Mouse (Mus musculus) limb, embryonic 13.5 days (tissue): ENCODE measurements around the gene Olfr61. TPM values are rescaled to one million over a fixed set of nuclear protein-coding genes. Genes with fewer than 3 reads are reported as not detected.
A peak's percentile ranks its signal among the peaks of the same experiment; 100 is the strongest.
"Not testable (repeated sequence)": the region's sequence is repeated elsewhere in the genome, so short reads cannot be mapped to it uniquely, and the experiment has no call there.

Source experiments
- ATAC-seq: fragments of 200-750 bp; cut with Nextera tagmentation; 2 replicates; pipeline ENCODE4 v1.8.0; 2017; ENCODE audit warnings: low read depth, moderate number of reproducible peaks, moderate TSS enrichment; ENCODE audit not compliant: low FRiP score
- H3K27ac ChIP-seq: fragments of 300-500 bp; sonication (generic); 2 replicates; pipeline ENCODE4 v1.5.1; 2015; ENCODE audit warnings: inconsistent platforms, mild to moderate bottlenecking, moderate library complexity
- H3K27me3 ChIP-seq: fragments of 300-500 bp; sonication (generic); 2 replicates; pipeline ENCODE4 v1.6.1; 2015; ENCODE audit warnings: mild to moderate bottlenecking, inconsistent platforms
- H3K36me3 ChIP-seq: fragments of 300-500 bp; sonication (generic); 2 replicates; pipeline ENCODE4 v1.6.1; 2015; ENCODE audit warnings: inconsistent platforms, mild to moderate bottlenecking, moderate library complexity
- H3K4me1 ChIP-seq: fragments of 300-500 bp; sonication (generic); 2 replicates; pipeline ENCODE4 v1.6.1; 2015; ENCODE audit warnings: inconsistent platforms
- H3K4me2 ChIP-seq: fragments of 300-500 bp; sonication (generic); replicated peaks from 2 replicates; pipeline ENCODE4 v1.6.1; 2015; ENCODE audit warnings: inconsistent platforms, mild to moderate bottlenecking, moderate library complexity
- H3K4me3 ChIP-seq: fragments of 300-500 bp; sonication (generic); 2 replicates; pipeline ENCODE4 v1.5.1; 2015; ENCODE audit warnings: moderate library complexity, mild to moderate bottlenecking, inconsistent platforms
- H3K9ac ChIP-seq: fragments of 300-500 bp; sonication (generic); 2 replicates; pipeline ENCODE4 v1.6.1; 2015; ENCODE audit warnings: mild to moderate bottlenecking, inconsistent platforms
- H3K9me3 ChIP-seq: fragments of 300-500 bp; sonication (generic); 2 replicates; pipeline ENCODE4 v1.6.1; 2016; ENCODE audit warnings: inconsistent platforms
- WGBS: fragments of 180-500 bp; shearing (Covaris S2); methylation state at CpG from one replicate; pipeline ENCODE4 v1.1.7; 2015; 5-methylcytosine and 5-hydroxymethylcytosine counted together
- polyA plus RNA-seq: library from polyadenylated mRNA; unstranded; fragments of >200 nt; fragmentation: Nextera tagmentation; extraction: Ambion mirVana; gene quantifications from 2 replicates; pipeline ENCODE4 v1.2.1, GENCODE M21; 2015

Gene Olfr61
- polyA plus RNA-seq: not detected in 2 replicates

- 80% methylated on average over 3 of the region's 3 CpGs for WGBS
- H3K9ac ChIP-seq, H3K4me1 ChIP-seq, H3K4me2 ChIP-seq, H3K27ac ChIP-seq, H3K36me3 ChIP-seq, H3K9me3 ChIP-seq, ATAC-seq, H3K4me3 ChIP-seq, H3K27me3 ChIP-seq: not testable (repeated sequence)
Observed at GRCm38 (mm10) chr7:140628670-140629069, at the start of gene Olfr61. TSS of gene Olfr61 (plus strand) at chr7:140628970.

DNA sequence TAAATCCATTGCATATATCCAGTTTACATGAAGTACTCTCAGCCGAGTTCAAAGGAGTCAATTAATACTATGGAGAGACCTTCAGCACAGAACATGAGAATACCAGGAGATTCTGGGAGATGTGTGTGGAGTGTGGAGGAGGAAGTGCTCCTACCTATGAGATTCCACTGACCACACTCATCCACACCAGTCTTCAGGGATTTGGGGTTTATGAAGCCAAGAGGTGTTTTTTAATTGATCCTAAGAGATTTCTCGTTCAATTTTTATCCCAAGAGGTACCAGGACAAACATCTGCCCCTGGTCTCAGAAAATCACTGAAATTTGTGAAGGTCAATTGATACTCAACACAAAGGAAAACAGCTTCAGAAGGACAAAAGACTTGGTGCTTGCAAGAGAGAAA, 27.8 kb upstream of the Olfr61 start, which contains the start of gene Olfr46:
Olfr46 (plus strand) TSS at position 301 of the 400 bp plus-strand sequence.
- H3K4me2 ChIP-seq, H3K27me3 ChIP-seq, H3K4me3 ChIP-seq, H3K9me3 ChIP-seq, H3K36me3 ChIP-seq, H3K27ac ChIP-seq, ATAC-seq, H3K9ac ChIP-seq, H3K4me1 ChIP-seq: not testable (repeated sequence)
- WGBS: 86% methylated on average over 2 of the region's 2 CpGs

DNA sequence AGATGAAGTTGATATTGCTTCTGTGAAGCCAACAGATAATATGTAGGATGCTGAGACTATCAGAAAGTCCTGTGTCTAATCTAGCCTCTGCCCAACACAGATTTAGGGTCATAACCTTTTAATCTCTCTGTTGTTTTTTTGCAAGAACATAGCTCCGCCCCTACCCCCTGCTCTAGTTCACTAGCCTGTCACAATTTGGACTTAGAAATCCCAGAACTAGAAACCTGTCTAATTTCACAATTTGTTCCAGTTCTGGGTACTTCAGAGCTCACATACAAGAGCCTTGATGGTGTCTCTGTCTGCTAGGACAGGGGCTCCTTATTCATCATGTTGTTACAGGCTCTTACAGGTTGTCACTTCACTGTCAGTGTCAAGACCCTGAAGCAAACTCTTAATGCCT, 1.8 kb downstream of the Olfr61 start:
- Histone ChIP-seq H3K27me3 (no peaks in the 10 kb centered on the region), H3K9me3 (no peaks in the 10 kb centered on the region), H3K9ac (no peak overlapping the region), H3K4me2 (no peak overlapping the region), H3K27ac (no peak overlapping the region), H3K4me1 (no peaks in the 10 kb centered on the region), H3K4me3 (no peak overlapping the region), H3K36me3 (no peaks in the 10 kb centered on the region)
- 76% methylated on average over 1 of the region's 1 CpGs for WGBS
- no peak for ATAC-seq

- no peak within 1 kb of the TSS for H3K9ac ChIP-seq
- no peak within 1 kb of the TSS for H3K4me2 ChIP-seq
- no peak within 1 kb of the TSS for H3K4me3 ChIP-seq
- no peaks in the 10 kb centered on the region for H3K4me1 ChIP-seq
- H3K27ac ChIP-seq: no peak within 1 kb of the TSS
- no peak for ATAC-seq
- H3K27me3 ChIP-seq: no peaks in the 10 kb centered on the region
- WGBS: 84% methylated on average over 1 of the region's 1 CpGs
- H3K9me3 ChIP-seq: no peaks in the 10 kb centered on the region
- H3K36me3 ChIP-seq: no peaks in the 10 kb centered on the region
Observed at GRCm38 (mm10) chr7:140646152-140646551, 17.4 kb downstream of the Olfr61 start, which contains the start of gene Olfr53. TSS of gene Olfr53 (plus strand) at chr7:140646452.

GRCm38 (mm10) chr7:140659630-140660029, 30.9 kb downstream of the Olfr61 start, which contains the start of gene Olfr539:
TSS of gene Olfr539 (plus strand) at chr7:140659930.
- 67% methylated on average over 4 of the region's 4 CpGs for WGBS

GRCm38 (mm10) chr7:140670693-140671092, 41.9 kb downstream of the Olfr61 start:
- not testable (repeated sequence) for H3K27me3 ChIP-seq, H3K4me1 ChIP-seq, H3K27ac ChIP-seq, H3K4me2 ChIP-seq, H3K9me3 ChIP-seq, H3K9ac ChIP-seq, ATAC-seq, H3K36me3 ChIP-seq, H3K4me3 ChIP-seq
- WGBS: 94% methylated on average over 3 of the region's 3 CpGs

More at GRCm38 (mm10) chr7:140659630-140660029, 30.9 kb downstream of the Olfr61 start, which contains the start of gene Olfr539:
- Histone ChIP-seq H3K9ac (no peak within 1 kb of the TSS), H3K27me3 (no peaks in the 10 kb centered on the region), H3K4me3 (no peak within 1 kb of the TSS), H3K4me2 (no peak within 1 kb of the TSS), H3K9me3 (no peaks in the 10 kb centered on the region), H3K4me1 (no peaks in the 10 kb centered on the region), H3K36me3 (no peaks in the 10 kb centered on the region), H3K27ac (no peak within 1 kb of the TSS)
- no peak for ATAC-seq

- H3K36me3 ChIP-seq: no peaks in the 10 kb centered on the region
- no peak for ATAC-seq
- no peak overlapping the region for H3K27ac ChIP-seq
- H3K9me3 ChIP-seq: peaks cover 12% of the 10 kb centered on the region
- H3K4me2 ChIP-seq: peak overlapping the region; percentile 31; the same call in 1 of the 2 replicates
- no peak overlapping the region for H3K4me3 ChIP-seq
- no peaks in the 10 kb centered on the region for H3K27me3 ChIP-seq
- 0% methylated on average over 6 of the region's 6 CpGs for WGBS
- H3K9ac ChIP-seq: no peak overlapping the region
- no peaks in the 10 kb centered on the region; the same call in 1 of the 2 replicates for H3K4me1 ChIP-seq
Observed at GRCm38 (mm10) chr7:140675863-140676262, 47.1 kb downstream of the Olfr61 start.

- not testable (repeated sequence) for H3K27me3 ChIP-seq, H3K4me1 ChIP-seq, H3K27ac ChIP-seq, H3K9ac ChIP-seq, H3K36me3 ChIP-seq, H3K9me3 ChIP-seq, ATAC-seq, H3K4me2 ChIP-seq, H3K4me3 ChIP-seq
- WGBS: 72% methylated on average over 4 of the region's 4 CpGs
Observed at GRCm38 (mm10) chr7:140679591-140679990, 50.8 kb downstream of the Olfr61 start.

- Histone ChIP-seq H3K4me3 (no peak within 1 kb of the TSS), H3K27ac (no peak within 1 kb of the TSS), H3K9ac (no peak within 1 kb of the TSS), H3K4me1 (no peaks in the 10 kb centered on the region), H3K9me3 (peaks cover 7% of the 10 kb centered on the region; the same call in 1 of the 2 replicates), H3K27me3 (no peaks in the 10 kb centered on the region), H3K4me2 (no peak within 1 kb of the TSS), H3K36me3 (no peaks in the 10 kb centered on the region)
- 94% methylated on average over 1 of the region's 1 CpGs for WGBS
- ATAC-seq: no peak
Observed at GRCm38 (mm10) chr7:140681651-140682050, 52.9 kb downstream of the Olfr61 start, which contains the start of gene Olfr45. TSS of gene Olfr45 (plus strand) at chr7:140681951.

Other genes starting within 250 kb of the Olfr61 start
- not detected in 2 replicates for gene Olfr531, start 226.1 kb upstream of the Olfr61 start, polyA plus RNA-seq
- not detected in 2 replicates for gene Olfr532, start 207.3 kb upstream of the Olfr61 start, polyA plus RNA-seq
- not detected in 2 replicates for gene Olfr533, start 165.6 kb upstream of the Olfr61 start, polyA plus RNA-seq
- gene Olfr535, start 144.8 kb upstream of the Olfr61 start, polyA plus RNA-seq: not detected in 2 replicates
- not detected in 2 replicates for gene Olfr536, start 121.6 kb upstream of the Olfr61 start, polyA plus RNA-seq
- gene Olfr538, start 61.1 kb upstream of the Olfr61 start, polyA plus RNA-seq: not detected in 2 replicates
- 0.03 TPM in 1 of 2 replicates, not detected in the other for gene Olfr46, start 27.7 kb upstream of the Olfr61 start, polyA plus RNA-seq
- not detected in 2 replicates for gene Olfr53, start 17.5 kb downstream of the Olfr61 start, polyA plus RNA-seq
- gene Olfr539, start 31.0 kb downstream of the Olfr61 start, polyA plus RNA-seq: 0.03 TPM in 2 replicates
- gene Olfr45, start 53.0 kb downstream of the Olfr61 start, polyA plus RNA-seq: 0.04 and 0.13 TPM in 2 replicates
- not detected in 2 replicates for gene Olfr541, start 68.3 kb downstream of the Olfr61 start, polyA plus RNA-seq
- gene Cyp2e1, start 134.8 kb downstream of the Olfr61 start, polyA plus RNA-seq: not detected in 2 replicates
- gene Syce1, start 158.9 kb downstream of the Olfr61 start, polyA plus RNA-seq: 0.67 and 1.1 TPM in 2 replicates
- 2.7 and 3.0 TPM in 2 replicates for gene Zfp941, start 193.2 kb downstream of the Olfr61 start, polyA plus RNA-seq
- gene Urah, start 206.0 kb downstream of the Olfr61 start, polyA plus RNA-seq: 1.0 and 1.4 TPM in 2 replicates
- gene Scgb1c1, start 216.6 kb downstream of the Olfr61 start, polyA plus RNA-seq: not detected in 2 replicates
- not detected in 2 replicates for gene Odf3, start 218.8 kb downstream of the Olfr61 start, polyA plus RNA-seq
- gene Gm45785, start 227.4 kb downstream of the Olfr61 start, polyA plus RNA-seq: not detected in 2 replicates
- gene Ric8a, start 228.0 kb downstream of the Olfr61 start, polyA plus RNA-seq: 65.2 and 73.1 TPM in 2 replicates
- gene Bet1l, start 228.6 kb downstream of the Olfr61 start, polyA plus RNA-seq: 59.2 and 63.6 TPM in 2 replicates